Mouse (Mus musculus) testis, adult 2 months (tissue): ENCODE results near the gene Tomm40.

Experiments used
- CTCF ChIP-seq: fragments of 200-500 bp; IDR thresholded peaks from 2 replicates; pipeline ENCODE4 v1.5.1; 2012; ENCODE audit warnings: low read depth, mild to moderate bottlenecking, inconsistent platforms, low read length, moderate library complexity; ENCODE audit not compliant: control insufficient read depth, insufficient read depth, insufficient replicate concordance
- POLR2A ChIP-seq: fragments of 200-500 bp; IDR thresholded peaks from 2 replicates; pipeline ENCODE4 v1.6.1; 2012; ENCODE audit warnings: low read depth, mild to moderate bottlenecking, inconsistent platforms, low read length, moderate library complexity; ENCODE audit not compliant: control insufficient read depth

- TF ChIP-seq CTCF (no peak), POLR2A (no peak)
Measured at GRCm38 (mm10) chr7:19685374-19685773, 29.9 kb downstream of the Tomm40 start.
